Mouse (Mus musculus) kidney, postnatal 10 days (tissue): ENCODE data around the gene Zic3.

ENCODE experiments used
- DNase-seq: peaks from one replicate; pipeline ENCODE4 v3.0.0; 2021; ENCODE audit warnings: mixed read lengths

The Zic3 gene

DNA sequence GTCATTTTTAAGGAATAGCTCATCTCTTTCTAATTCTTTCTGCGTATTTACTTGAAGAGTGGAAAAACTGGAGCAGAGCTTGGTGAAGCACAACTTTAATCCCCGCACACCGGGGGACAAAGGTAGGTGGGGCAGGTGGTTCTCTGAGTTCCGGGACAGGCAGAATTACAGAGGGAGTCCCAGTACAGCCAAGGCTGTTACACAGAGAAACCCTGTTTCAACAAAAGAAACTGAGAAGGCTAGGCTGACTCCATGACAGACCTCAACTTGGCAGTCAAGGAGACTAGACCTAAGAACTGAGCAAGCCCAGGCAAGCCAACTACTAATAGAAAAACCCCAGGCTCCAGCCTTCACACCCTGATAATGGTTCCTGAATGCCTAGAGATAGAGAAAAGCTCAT lies 20.0 kb downstream of the Zic3 start:
- no peak for DNase-seq
